Mouse (Mus musculus) MEL (cell line): ENCODE measurements at regions not wholly inside any gene's neighbourhood (a gene's known extent, or its start where the extent isn't known, plus 50 kb on each side); places are given as distances from the start of the nearest gene placed in this dataset.

Source experiments
- CTCF ChIP-seq, 3 experiments: IDR thresholded peaks in 2 of 3; conservative IDR thresholded peaks in 1 of 3; 2 replicates each; pipeline ENCODE4 v1.5.1; 2011 to 2012; ENCODE audit warnings: low read length in 3 of 3, low read depth in 2 of 3, mild to moderate bottlenecking in 2 of 3, improper control_type of control experiment in 1 of 3, inconsistent platforms in 1 of 3, mixed read lengths in 1 of 3, moderate library complexity in 1 of 3; ENCODE audit not compliant: control insufficient read depth in 1 of 3, insufficient read depth in 1 of 3, poor library complexity in 1 of 3, severe bottlenecking in 1 of 3
- GABPA ChIP-seq: IDR thresholded peaks from 2 replicates; pipeline ENCODE4 v1.6.1; 2012; ENCODE audit warnings: low read depth, mild to moderate bottlenecking, inconsistent platforms, low read length, improper control_type of control experiment, moderate library complexity
- MEF2A ChIP-seq: IDR thresholded peaks from 2 replicates; pipeline ENCODE4 v1.6.1; 2014; ENCODE audit warnings: low read depth, mild to moderate bottlenecking, inconsistent platforms, low read length, improper control_type of control experiment; ENCODE audit not compliant: poor library complexity, insufficient replicate concordance, severe bottlenecking; ENCODE audit errors: extremely low read depth
- MXI1 ChIP-seq: IDR thresholded peaks from 2 replicates; pipeline ENCODE4 v1.6.1; 2011; ENCODE audit warnings: mild to moderate bottlenecking, low read depth, low read length, improper control_type of control experiment
- ZC3H11A ChIP-seq: IDR thresholded peaks from 2 replicates; pipeline ENCODE4 v1.6.1; 2012; ENCODE audit warnings: low read depth, mild to moderate bottlenecking, inconsistent platforms, low read length, improper control_type of control experiment

GRCm38 (mm10) chr13:90738513-90738912 is 166.6 kb downstream of the Atp6ap1l start:
- TF ChIP-seq MEF2A (no peak), ZC3H11A (no peak), MXI1 (no peak), GABPA (no peak), CTCF (IDR thresholded peaks at IDR 0.05 in 2 of 3, conservative IDR thresholded peaks at IDR 0.05 in 1 of 3; ENCODE audit: control insufficient read depth in 1 of 3, insufficient read depth in 1 of 3, low read depth in 2 of 3, low read length in 3 of 3, poor library complexity in 1 of 3, severe bottlenecking in 1 of 3) (no peak)
